In genomic region chr4:40301076-40301789, GRCm38 (mm10) we compare ENCODE assay signal across 8 mouse cellular contexts. TPM values are rescaled to one million over a fixed set of nuclear protein-coding genes. Genes with fewer than 3 reads are reported as not detected.
DNase-seq lines count a peak whose midpoint lies in the region; ATAC-seq lines count a peak whose summit lies in the region.

No protein-coding gene starts in this region.

- H3K27ac ChIP-seq in intestine, embryonic 15.5 days = no peak overlapping the region

- no peak overlapping the region for H3K9ac ChIP-seq in intestine, embryonic 15.5 days

- WGBS in intestine, embryonic 15.5 days = 11% methylated on average over 16 of the region's 16 CpGs

- H3K27me3 ChIP-seq in intestine, embryonic 15.5 days (replicated peaks) = no peaks in the 10 kb centered on the region

- intact Hi-C loops in gastrocnemius, postnatal 36 days (cut with DNase I) = no loop called here
- intact Hi-C loops in left cerebral cortex, postnatal 14 days (cut with DNase I) = loop anchor here (2.0 to 10.0 kb wide), 2 partner anchors 174 to 382 kb away; partner anchors contain the start of gene Tmem215

- H3K9me3 ChIP-seq in intestine, embryonic 15.5 days = no peaks in the 10 kb centered on the region

- H3K4me3 ChIP-seq in intestine, embryonic 15.5 days (replicated peaks) = no peak overlapping the region

- H3K36me3 ChIP-seq in intestine, embryonic 15.5 days = no peaks in the 10 kb centered on the region

- peak; percentile 70 for ATAC-seq in intestine, embryonic 15.5 days
- ATAC-seq in megakaryocyte-erythroid progenitor cell, adult 5-6 weeks (replicated peaks; ENCODE audit: low FRiP score, low TSS enrichment, poor library complexity, severe bottlenecking) = peak; percentile 85

- H3K4me2 ChIP-seq in intestine, embryonic 15.5 days (replicated peaks) = peak overlapping the region; percentile 15; the same call in 1 of the 2 replicates

- DNase-seq in adipocyte (ENCODE audit: low spot score) = peak; percentile 70
- peak; percentile 91 for DNase-seq in embryo, embryonic 10 days (ENCODE audit: low spot score)
- peak; percentile 32 to 39 for DNase-seq in gastrocnemius, postnatal 36 days
- peak; percentile 81 to 85 for DNase-seq in left cerebral cortex, postnatal 14 days (ENCODE audit: low spot score in 2 of 2)
- DNase-seq in right cerebral cortex, postnatal 14 days = peak; percentile 58
- DNase-seq in urinary bladder, postnatal 25 days (ENCODE audit: low spot score) = peak; percentile 70

- 0 out of 2 replicates have a peak, but pooled peaks cover 2% of the 10 kb centered on the region for H3K4me1 ChIP-seq in intestine, embryonic 15.5 days (replicated peaks)

RNA-seq across cellular contexts. Expression of gene Ndufb6, which starts 22.0 kb away (rescaled TPM):
- total RNA-seq in gastrocnemius, postnatal 36 days (2021) = 100 to 1,000 TPM; 253 to 256 TPM
- polyA plus RNA-seq in intestine, embryonic 15.5 days (2015; fragmentation: Nextera tagmentation; extraction: Ambion mirVana) = 384 and 393 TPM in 2 replicates
- total RNA-seq in left cerebral cortex, postnatal 14 days (2021) = 100 to 1,000 TPM; 207 to 219 TPM
- 164 and 196 TPM in 2 replicates for total RNA-seq in megakaryocyte-erythroid progenitor cell, adult 5-6 weeks (2014; fragmentation: Nextera tagmentation)
- total RNA-seq in megakaryocyte-erythroid progenitor cell, adult 5-6 weeks (2017) = 67.9 and 81.9 TPM in 2 replicates

RNA-seq across cellular contexts. Expression of gene Topors, which starts 31.6 kb away (rescaled TPM):
- total RNA-seq in gastrocnemius, postnatal 36 days (2021) = 1 to 10 TPM; 6.6 to 9.3 TPM
- polyA plus RNA-seq in intestine, embryonic 15.5 days (2015; fragmentation: Nextera tagmentation; extraction: Ambion mirVana) = 36.5 and 38.3 TPM in 2 replicates
- 10 to 100 TPM; 16.6 to 18.5 TPM for total RNA-seq in left cerebral cortex, postnatal 14 days (2021)
- 27.1 and 41.9 TPM in 2 replicates for total RNA-seq in megakaryocyte-erythroid progenitor cell, adult 5-6 weeks (2014; fragmentation: Nextera tagmentation)
- total RNA-seq in megakaryocyte-erythroid progenitor cell, adult 5-6 weeks (2017) = 88.1 and 96.6 TPM in 2 replicates

RNA-seq across cellular contexts. Expression of gene Smim27, which starts 31.9 kb away (rescaled TPM):
- 10 to 100 TPM; 38.1 to 44.5 TPM for total RNA-seq in gastrocnemius, postnatal 36 days (2021)
- 36.0 and 42.0 TPM in 2 replicates for polyA plus RNA-seq in intestine, embryonic 15.5 days (2015; fragmentation: Nextera tagmentation; extraction: Ambion mirVana)
- 10 to 100 TPM; 10.5 to 11.6 TPM for total RNA-seq in left cerebral cortex, postnatal 14 days (2021)
- total RNA-seq in megakaryocyte-erythroid progenitor cell, adult 5-6 weeks (2014; fragmentation: Nextera tagmentation) = 7.4 and 26.3 TPM in 2 replicates
- 6.0 and 6.9 TPM in 2 replicates for total RNA-seq in megakaryocyte-erythroid progenitor cell, adult 5-6 weeks (2017)

Comparison
In these comparisons a context has a peak if more than half of its experiments do, and no peak if none do; other contexts are left out.
1. DNase-seq: peak in every context shown above with its lines; median percentile 91 in embryo, embryonic 10 days; 83 in left cerebral cortex, postnatal 14 days; 70 in adipocyte; 70 in urinary bladder, postnatal 25 days; 58 in right cerebral cortex, postnatal 14 days; 36 in gastrocnemius, postnatal 36 days.